ENCODE assay signal across 8 mouse cellular contexts in genomic region chr7:143138789-143139188, GRCm38 (mm10). TPM values are rescaled to one million over a fixed set of nuclear protein-coding genes. Genes with fewer than 3 reads are reported as not detected.
DNase-seq lines count a peak whose midpoint lies in the region; ATAC-seq lines count a peak whose summit lies in the region.

No protein-coding gene starts in this region.

- intact Hi-C loops in heart, postnatal 10 days (cut with DNase I) = loop anchor here (1.0 to 5.0 kb wide), 3 partner anchors 30 to 131 kb away; partner anchors contain the start of genes Trpm5 and Tspan32
- intact Hi-C loops in left cerebral cortex, postnatal 36 days (cut with DNase I) = loop anchor here (1.0 to 10.0 kb wide), 3 partner anchors 42 to 244 kb away; partner anchors contain the start of gene Tspan32

- no peak for ATAC-seq in CD4-positive, CD25-positive, alpha-beta regulatory T cell, adult 4 months

- DNase-seq in CD4-positive, CD25-positive, alpha-beta regulatory T cell, adult 2 months (ENCODE audit: low read depth, low spot score) = peak; percentile 58
- DNase-seq in urinary bladder, postnatal 14 days (ENCODE audit: low spot score) = peak; percentile 65
- DNase-seq in urinary bladder, postnatal 10 days (ENCODE audit: low spot score) = no peak
- DNase-seq in embryo, embryonic 9.5 days (ENCODE audit: extremely low spot score) = peak; percentile 60
- DNase-seq in heart, postnatal 10 days = peak; percentile 80 to 87
- DNase-seq in left cerebral cortex, postnatal 36 days (ENCODE audit: low spot score in 2 of 2) = peak; percentile 15 to 41
- DNase-seq in retina, adult 2 months (ENCODE audit: low read depth, low spot score) = peak; percentile 46

RNA-seq across cellular contexts. Expression of gene Kcnq1, which starts 32.6 kb away (rescaled TPM):
- polyA plus RNA-seq in CD4-positive, CD25-positive, alpha-beta regulatory T cell, adult 4 months (2017; shearing (Covaris generic)) = not detected
- total RNA-seq in heart, postnatal 10 days (2021) = 10 to 100 TPM; 40.9 to 42.0 TPM
- total RNA-seq in left cerebral cortex, postnatal 36 days (2021) = under 1 TPM; 0.49 to 1.00 TPM

RNA-seq across cellular contexts. Expression of gene Trpm5, which starts 44.3 kb away (rescaled TPM):
- not detected for polyA plus RNA-seq in CD4-positive, CD25-positive, alpha-beta regulatory T cell, adult 4 months (2017; shearing (Covaris generic))
- total RNA-seq in heart, postnatal 10 days (2021) = under 1 TPM; 0.43 to 0.62 TPM
- total RNA-seq in left cerebral cortex, postnatal 36 days (2021) = not detected

Comparison
In these comparisons a context has a peak if more than half of its experiments do, and no peak if none do; other contexts are left out.
1. RNA of gene Kcnq1, which starts 32.6 kb away (total RNA-seq): 40.9 to 42.0 TPM in heart, postnatal 10 days; 0.49 to 1.00 TPM in left cerebral cortex, postnatal 36 days; every median in the first group is over 10 times any median in the second.